Mouse (Mus musculus) heart, embryonic 11.5 days (tissue): Measurements from ENCODE around the gene Foxa1. TPM values are rescaled to one million over a fixed set of nuclear protein-coding genes. Genes with fewer than 3 reads are reported as not detected.

ENCODE experiments used
- ATAC-seq: fragments of 200-750 bp; cut with Nextera tagmentation; replicated peaks from 2 replicates; pipeline ENCODE4 v1.8.0; 2017; ENCODE audit warnings: moderate library complexity; ENCODE audit not compliant: insufficient number of reproducible peaks, low FRiP score, low TSS enrichment
- H3K27ac ChIP-seq: fragments of 300-500 bp; sonication (generic); 2 replicates; pipeline ENCODE4 v1.5.1; 2014; ENCODE audit warnings: mild to moderate bottlenecking, low read depth, low read length
- H3K27me3 ChIP-seq: fragments of 300-500 bp; sonication (generic); 2 replicates; pipeline ENCODE4 v1.6.1; 2014; ENCODE audit warnings: mild to moderate bottlenecking, low read length, mixed read lengths; ENCODE audit not compliant: control insufficient read depth, insufficient read depth
- H3K36me3 ChIP-seq: fragments of 300-500 bp; sonication (generic); 2 replicates; pipeline ENCODE4 v1.6.1; 2014; ENCODE audit warnings: mild to moderate bottlenecking, low read length, moderate library complexity, mixed read lengths; ENCODE audit not compliant: control insufficient read depth, insufficient read depth
- H3K4me1 ChIP-seq: fragments of 300-500 bp; sonication (generic); 2 replicates; pipeline ENCODE4 v1.6.1; 2014; ENCODE audit warnings: low read length; ENCODE audit not compliant: control insufficient read depth, insufficient read depth
- H3K4me2 ChIP-seq: fragments of 300-500 bp; sonication (generic); 2 replicates; pipeline ENCODE4 v1.6.1; 2014; ENCODE audit warnings: mild to moderate bottlenecking, moderate library complexity
- H3K4me3 ChIP-seq: fragments of 300-500 bp; sonication (generic); 2 replicates; pipeline ENCODE4 v1.5.1; 2014; ENCODE audit warnings: low read depth, low read length
- H3K9ac ChIP-seq: fragments of 300-500 bp; sonication (generic); 2 replicates; pipeline ENCODE4 v1.6.1; 2014; ENCODE audit warnings: mild to moderate bottlenecking, low read depth, low read length, moderate library complexity
- H3K9me3 ChIP-seq: fragments of 300-500 bp; sonication (generic); replicated peaks from 2 replicates; pipeline ENCODE4 v1.6.1; 2016; ENCODE audit warnings: low read length; ENCODE audit not compliant: control insufficient read depth
- WGBS: fragments of 180-500 bp; shearing (Covaris S2); extraction: QIAGEN DNeasy Blood & Tissue Kit; methylation state at CpG from one replicate; pipeline ENCODE4 v1.1.7; 2014; ENCODE audit not compliant: insufficient replicate concordance; 5-methylcytosine and 5-hydroxymethylcytosine counted together
- polyA plus RNA-seq: library from polyadenylated mRNA; unstranded; fragments of >200 nt; fragmentation: Nextera tagmentation; extraction: Ambion mirVana; gene quantifications from 2 replicates; pipeline ENCODE4 v1.2.1, GENCODE M21; 2014

The Foxa1 gene
- polyA plus RNA-seq, 1 experiment from 2014 or later, result 0.59 TPM

DNA sequence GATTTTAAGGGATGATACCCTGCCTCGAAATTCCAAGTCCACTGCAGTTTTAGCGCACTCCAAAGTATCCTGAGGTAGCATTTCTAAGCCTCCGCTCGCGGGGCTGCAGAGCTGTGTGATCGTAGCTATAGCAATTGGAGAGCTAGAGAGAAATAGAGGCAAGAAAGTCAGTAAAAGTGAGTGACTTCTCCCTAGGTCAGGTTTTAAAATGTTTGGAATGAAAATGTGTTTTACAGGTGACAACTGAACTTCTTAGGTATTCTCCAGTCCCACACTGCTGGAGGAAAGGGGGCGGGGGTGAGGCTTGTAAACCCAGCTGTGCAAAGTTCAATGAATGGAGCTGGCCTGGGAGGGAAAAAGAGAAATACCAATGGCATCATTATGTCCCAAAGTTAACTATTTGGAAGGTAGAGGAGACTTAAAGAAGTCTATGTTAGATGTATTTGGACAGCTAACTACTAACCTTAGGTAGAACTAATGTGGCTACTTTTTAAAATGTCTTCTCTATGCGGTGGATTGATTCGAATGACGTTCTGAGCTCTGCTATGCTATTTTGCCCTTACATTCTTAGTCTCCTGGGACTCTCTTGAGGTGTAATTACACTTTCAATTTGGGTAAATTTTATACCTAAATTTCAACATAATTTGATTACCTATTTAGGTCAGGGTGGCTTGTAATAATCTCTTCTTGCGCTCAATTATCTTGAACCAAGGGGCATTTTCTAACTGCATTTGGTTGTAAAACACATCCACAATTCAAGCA, 9.6 kb downstream of the Foxa1 start:
- no peak for ATAC-seq
- H3K27ac ChIP-seq, result no peak overlapping the region
- no peak overlapping the region for H3K9ac ChIP-seq
- peaks cover 3% of the 10 kb centered on the region; the same call in 1 of the 2 replicates for H3K4me1 ChIP-seq
- 3% methylated on average over 11 of the region's 11 CpGs for WGBS
- H3K9me3 ChIP-seq, result no peaks in the 10 kb centered on the region
- H3K4me3 ChIP-seq, result no peak overlapping the region
- H3K36me3 ChIP-seq, result no peaks in the 10 kb centered on the region
- peaks cover 85% of the 10 kb centered on the region for H3K27me3 ChIP-seq
- H3K4me2 ChIP-seq, result no peak overlapping the region

DNA sequence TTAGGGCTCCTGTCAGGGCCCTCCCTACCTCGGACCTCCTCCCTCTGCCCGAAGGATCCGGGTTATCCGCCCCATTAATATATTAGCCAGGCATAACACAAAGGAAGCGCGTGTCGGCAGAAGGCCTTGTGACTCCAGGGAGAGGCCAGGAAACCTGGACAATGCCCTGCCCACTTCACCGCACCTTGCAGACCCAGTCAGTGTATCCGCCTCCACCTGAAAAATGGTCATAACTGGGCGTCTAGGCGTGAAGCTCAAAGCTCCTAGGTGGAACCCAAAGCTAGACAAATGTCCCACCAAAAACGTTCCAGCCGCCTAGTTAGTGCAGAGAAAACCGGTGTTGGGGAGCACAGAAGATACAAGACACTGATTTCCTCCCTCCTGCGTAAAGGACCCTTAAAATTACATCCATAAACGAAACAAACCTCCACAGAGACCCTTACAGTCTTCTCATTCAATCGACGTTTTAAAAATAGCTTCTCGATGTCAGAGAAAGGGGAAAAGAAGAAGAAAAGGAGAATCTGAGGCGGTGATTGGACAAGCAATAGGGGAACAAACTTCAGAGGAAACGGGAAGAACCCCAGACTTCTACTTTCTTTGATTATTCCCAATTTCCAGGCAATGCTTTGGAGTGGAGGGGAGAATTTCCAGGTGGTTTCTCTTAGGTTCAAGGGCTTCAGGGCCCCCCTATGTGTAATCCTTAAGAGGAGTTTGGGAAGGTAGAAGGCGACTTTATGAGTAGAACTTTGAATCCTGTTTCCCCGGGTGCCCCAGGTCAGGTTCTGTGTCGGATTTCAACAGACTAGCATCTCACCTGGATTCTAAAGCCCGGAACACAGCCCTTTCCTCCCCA, 10.4 kb downstream of the Foxa1 start:
- no peak for ATAC-seq
- Histone ChIP-seq H3K27ac (no peak overlapping the region), H3K4me3 (no peak overlapping the region), H3K27me3 (peaks cover 85% of the 10 kb centered on the region), H3K4me2 (no peak overlapping the region), H3K9ac (no peak overlapping the region), H3K9me3 (no peaks in the 10 kb centered on the region), H3K4me1 (peaks cover 3% of the 10 kb centered on the region; the same call in 1 of the 2 replicates), H3K36me3 (no peaks in the 10 kb centered on the region)
- WGBS, result 2% methylated on average over 25 of the region's 25 CpGs

DNA sequence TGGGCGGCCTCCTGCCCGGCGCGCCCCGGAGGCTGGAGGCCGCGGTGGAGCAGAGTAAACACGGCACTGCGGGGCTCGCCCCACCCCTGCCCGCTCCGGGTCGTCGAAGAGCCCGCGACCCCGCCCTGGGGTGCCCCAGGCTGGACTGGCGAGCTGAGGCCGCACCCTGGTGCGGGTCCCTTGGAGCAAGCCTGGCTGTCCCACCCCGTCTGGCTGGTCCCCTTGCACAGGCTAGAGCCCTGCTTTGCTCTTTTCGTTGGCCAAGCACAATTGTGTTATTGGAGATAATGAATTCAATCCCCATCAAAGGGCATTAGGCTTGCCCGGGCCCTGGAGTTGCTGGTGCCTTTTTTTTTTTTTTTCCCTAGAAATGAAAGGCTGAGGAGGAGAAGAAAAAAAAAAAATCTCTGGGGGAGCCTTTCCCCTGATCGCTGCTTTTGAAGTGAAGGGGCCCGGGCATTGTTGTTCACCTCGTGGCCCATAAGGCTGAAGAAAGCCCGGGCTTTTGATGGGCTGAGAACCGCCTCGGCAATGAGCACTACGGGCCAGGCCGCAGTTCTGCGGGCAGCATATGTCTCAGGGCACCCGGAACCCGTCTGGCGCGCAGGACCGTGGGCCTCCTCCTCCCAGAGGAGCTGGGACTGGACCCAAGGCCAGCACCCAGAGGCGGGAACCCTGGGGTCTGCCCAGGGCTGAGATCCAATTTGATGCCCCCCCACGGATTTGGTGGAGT, 11.7 kb downstream of the Foxa1 start:
- peak overlapping the region; percentile 15; the same call in 1 of the 2 replicates for H3K4me3 ChIP-seq
- H3K9ac ChIP-seq, result no peak overlapping the region
- H3K27ac ChIP-seq, result no peak overlapping the region
- H3K36me3 ChIP-seq, result no peaks in the 10 kb centered on the region
- H3K27me3 ChIP-seq, result peaks cover 87% of the 10 kb centered on the region
- H3K9me3 ChIP-seq, result no peaks in the 10 kb centered on the region
- peak overlapping the region; percentile 36 for H3K4me2 ChIP-seq
- WGBS, result under 1% methylated on average over 39 of the region's 39 CpGs
- H3K4me1 ChIP-seq, result peaks cover 3% of the 10 kb centered on the region; the same call in 1 of the 2 replicates
- ATAC-seq, result peak; percentile 42

DNA sequence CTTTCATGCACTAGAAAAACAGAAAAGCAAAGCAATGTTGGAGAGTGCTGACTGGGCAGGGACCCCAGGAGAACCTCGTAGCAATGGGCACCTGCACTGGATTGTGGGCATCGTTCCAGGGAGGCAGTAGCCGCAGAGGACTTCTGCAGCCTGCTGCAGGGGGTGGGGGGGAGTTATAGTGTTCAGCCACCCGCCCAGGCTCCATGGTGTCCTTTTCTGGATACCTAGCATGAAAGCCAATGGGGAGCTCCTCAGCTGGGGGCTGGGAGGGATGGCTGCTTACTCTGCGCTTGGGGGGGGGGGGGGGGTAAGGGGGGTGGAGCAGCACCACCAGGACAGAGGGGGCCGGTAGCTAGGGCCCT, 12.2 kb downstream of the Foxa1 start:
- H3K4me2 ChIP-seq, result peak overlapping the region; percentile 36
- no peaks in the 10 kb centered on the region for H3K36me3 ChIP-seq
- no peak overlapping the region for H3K27ac ChIP-seq
- WGBS, result 3% methylated on average over 4 of the region's 6 CpGs
- peaks cover 81% of the 10 kb centered on the region for H3K27me3 ChIP-seq
- no peak for ATAC-seq
- peaks cover 3% of the 10 kb centered on the region; the same call in 1 of the 2 replicates for H3K4me1 ChIP-seq
- no peak overlapping the region for H3K9ac ChIP-seq
- H3K9me3 ChIP-seq, result no peaks in the 10 kb centered on the region
- peak overlapping the region; percentile 15; the same call in 1 of the 2 replicates for H3K4me3 ChIP-seq

DNA sequence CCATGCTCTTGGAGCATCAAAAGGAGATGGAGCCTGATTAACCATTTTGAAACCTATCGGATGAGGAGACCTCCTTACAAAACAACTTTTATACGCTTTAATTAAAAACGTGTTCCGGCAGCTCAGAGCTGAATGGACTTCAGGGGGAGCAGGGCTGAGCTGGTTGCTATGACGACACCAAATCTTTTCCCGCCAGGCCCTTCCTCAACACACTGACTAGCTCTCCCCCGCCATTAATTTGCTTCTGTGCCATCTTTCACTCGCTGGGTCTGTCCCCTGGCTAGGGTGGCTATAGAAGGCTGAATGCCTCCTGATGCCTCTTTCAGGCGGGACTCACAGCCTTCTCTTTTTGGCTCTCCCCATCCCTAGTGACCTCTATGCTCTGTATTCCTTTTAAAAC, 16.2 kb downstream of the Foxa1 start:
- no peak for ATAC-seq
- Histone ChIP-seq H3K27ac (no peak overlapping the region), H3K4me3 (no peak overlapping the region), H3K4me1 (peaks cover 3% of the 10 kb centered on the region; the same call in 1 of the 2 replicates), H3K36me3 (no peaks in the 10 kb centered on the region), H3K9ac (no peak overlapping the region), H3K27me3 (peaks cover 52% of the 10 kb centered on the region), H3K4me2 (no peak overlapping the region), H3K9me3 (no peaks in the 10 kb centered on the region)
- 20% methylated on average over 9 of the region's 9 CpGs for whole genome bisulfite sequencing

DNA sequence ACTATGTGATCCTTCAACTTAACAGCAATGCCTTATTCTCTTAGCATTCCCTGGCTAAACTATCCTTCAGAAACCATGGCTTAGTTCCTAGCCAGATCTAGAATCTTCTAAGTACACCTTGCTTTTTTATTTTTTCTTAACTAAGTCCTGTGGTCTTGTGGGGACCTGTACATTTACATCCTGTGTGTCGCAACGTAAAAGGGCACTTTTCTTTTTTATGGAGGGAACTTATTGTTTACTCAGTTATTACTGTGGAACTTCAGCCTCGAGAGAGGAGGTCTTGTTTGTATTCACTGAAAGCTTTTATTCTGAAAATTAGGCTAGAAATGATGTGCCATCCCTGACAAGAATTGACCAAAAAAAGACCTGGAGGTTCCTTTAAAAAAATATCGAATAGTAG, 18.4 kb downstream of the Foxa1 start:
- no peak overlapping the region for H3K27ac ChIP-seq
- 72% methylated on average over 4 of the region's 4 CpGs for WGBS
- peaks cover 32% of the 10 kb centered on the region for H3K27me3 ChIP-seq

DNA sequence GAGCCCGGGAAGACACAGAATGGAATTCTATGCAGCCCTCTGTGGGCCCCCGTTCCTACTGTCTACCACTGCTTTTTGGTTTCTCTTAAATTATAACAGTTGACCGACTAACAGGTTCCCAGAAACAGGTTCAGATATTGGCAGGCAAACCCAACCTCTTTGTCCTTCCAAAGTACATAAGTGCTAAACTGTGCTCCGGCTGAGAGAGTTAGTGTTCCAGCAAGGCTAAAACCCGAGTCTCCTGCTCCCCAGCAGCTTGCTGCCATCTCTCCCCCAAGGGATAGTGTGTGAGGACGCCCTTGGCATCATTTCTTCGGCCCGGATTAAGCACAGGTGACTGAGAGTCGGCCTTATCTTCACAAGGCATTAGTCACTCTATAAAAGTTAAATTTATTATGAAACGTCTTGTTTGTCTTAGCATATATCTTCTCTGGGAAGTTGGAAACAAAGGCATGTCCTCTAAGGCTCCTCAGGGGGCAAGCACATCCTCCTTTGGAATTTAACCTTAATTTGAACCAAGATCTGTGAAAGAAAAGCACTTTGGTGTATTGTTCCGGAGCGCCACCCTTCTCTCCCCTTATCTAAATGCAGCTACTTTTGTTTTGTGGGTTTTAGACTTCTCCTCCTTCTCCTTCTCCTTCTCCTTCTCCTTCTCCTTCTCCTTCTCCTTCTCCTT, 30.9 kb downstream of the Foxa1 start:
- no peak for ATAC-seq
- Histone ChIP-seq H3K36me3 (no peaks in the 10 kb centered on the region), H3K9me3 (no peaks in the 10 kb centered on the region), H3K27ac (no peak overlapping the region), H3K4me3 (no peak overlapping the region), H3K9ac (no peak overlapping the region), H3K27me3 (no peaks in the 10 kb centered on the region), H3K4me1 (no peaks in the 10 kb centered on the region), H3K4me2 (no peak overlapping the region)
- 59% methylated on average over 12 of the region's 12 CpGs for WGBS

More for the DNA sequence above, 18.4 kb downstream of the Foxa1 start:
- no peaks in the 10 kb centered on the region for H3K9me3 ChIP-seq
- no peaks in the 10 kb centered on the region for H3K36me3 ChIP-seq
- H3K4me1 ChIP-seq, result no peaks in the 10 kb centered on the region
- no peak overlapping the region for H3K9ac ChIP-seq
- H3K4me3 ChIP-seq, result no peak overlapping the region
- no peak for ATAC-seq
- H3K4me2 ChIP-seq, result no peak overlapping the region

DNA sequence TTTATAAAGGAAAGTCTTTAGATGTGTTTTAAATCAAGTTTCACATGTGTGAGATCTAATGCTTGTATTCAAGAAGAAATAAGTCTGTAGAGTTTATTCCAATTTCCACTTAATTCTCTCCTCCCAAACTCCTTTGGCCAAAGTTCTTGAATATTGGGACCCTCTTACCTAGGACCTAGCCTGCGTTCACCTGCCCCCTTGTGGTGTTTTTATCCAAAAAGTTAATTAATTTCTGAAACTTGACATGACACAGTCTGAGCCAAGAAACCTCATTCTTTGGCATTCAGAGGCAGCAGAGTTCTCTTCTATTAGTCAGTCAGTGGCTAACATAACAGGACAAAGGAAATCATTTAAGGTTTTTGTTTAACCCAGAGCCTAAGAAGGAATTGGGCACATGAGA, 32.2 kb downstream of the Foxa1 start:
- Histone ChIP-seq H3K9me3 (no peaks in the 10 kb centered on the region), H3K27me3 (no peaks in the 10 kb centered on the region), H3K4me3 (no peak overlapping the region), H3K36me3 (no peaks in the 10 kb centered on the region), H3K4me1 (no peaks in the 10 kb centered on the region), H3K9ac (no peak overlapping the region), H3K4me2 (no peak overlapping the region), H3K27ac (no peak overlapping the region)
- ATAC-seq, result no peak
- 54% methylated on average over 1 of the region's 1 CpGs for WGBS
